Mouse (Mus musculus): ENCODE results near the gene Usp19. TPM values are rescaled to one million over a fixed set of nuclear protein-coding genes. Genes with fewer than 3 reads are reported as not detected.

Usp19 gene
- polyA plus RNA-seq, 1 experiment from 2014 or later: 79.9 TPM

GRCm38 (mm10) chr9:108499943-108500342 lies 9.5 kb downstream of the Usp19 start:
- Histone ChIP-seq H3K27me3 (ENCODE audit: control insufficient read depth, insufficient read depth, low read length) (no peaks in the 10 kb centered on the region), H3K9me3 (ENCODE audit: control insufficient read depth, low read length) (no peaks in the 10 kb centered on the region), H3K4me2 (ENCODE audit: low read depth) (no peak overlapping the region), H3K9ac (ENCODE audit: low read length) (no peak overlapping the region), H3K4me1 (ENCODE audit: control insufficient read depth, insufficient read depth, low read length) (no peaks in the 10 kb centered on the region), H3K4me3 (ENCODE audit: low read depth, low read length) (no peak overlapping the region), H3K27ac (ENCODE audit: low read depth, low read length) (no peak overlapping the region), H3K36me3 (ENCODE audit: control insufficient read depth, insufficient read depth, low read length) (peaks cover 50% of the 10 kb centered on the region)
- ATAC-seq (ENCODE audit: insufficient read depth, low FRiP score, low TSS enrichment): no peak
- WGBS: 96% methylated on average over 15 of the region's 15 CpGs
- no peak for DNase-seq (ENCODE audit: low spot score)

DNA sequence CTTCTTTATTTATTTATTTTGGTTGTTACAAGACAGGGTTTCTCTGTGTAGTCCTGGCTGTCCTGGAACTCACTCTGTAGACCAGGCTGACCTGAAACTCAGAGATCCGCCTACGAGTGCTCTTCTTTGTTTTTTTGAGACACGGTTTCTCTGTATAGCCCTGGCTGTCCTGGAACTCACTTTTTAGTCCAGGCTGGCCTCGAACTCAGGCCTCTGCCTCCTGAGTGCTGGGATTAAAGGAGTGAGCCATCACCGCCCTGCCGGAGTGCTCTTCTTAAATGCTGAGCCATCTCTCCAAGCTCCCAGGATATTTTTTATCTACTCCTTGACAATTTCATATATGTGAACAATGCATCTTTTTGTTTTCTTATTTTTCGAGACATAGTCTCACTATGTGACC lies 16.5 kb downstream of the Usp19 start:
- no peak overlapping the region for H3K9ac ChIP-seq (ENCODE audit: low read length)
- WGBS: 92% methylated on average over 7 of the region's 7 CpGs
- ATAC-seq (ENCODE audit: insufficient read depth, low FRiP score, low TSS enrichment): no peak
- no peak overlapping the region for H3K27ac ChIP-seq (ENCODE audit: low read depth, low read length)
- H3K4me3 ChIP-seq (ENCODE audit: low read depth, low read length): no peak overlapping the region; the same call in 1 of the 2 replicates
- no peaks in the 10 kb centered on the region for H3K9me3 ChIP-seq (ENCODE audit: control insufficient read depth, low read length)
- H3K4me1 ChIP-seq (ENCODE audit: control insufficient read depth, insufficient read depth, low read length): peaks cover 8% of the 10 kb centered on the region
- DNase-seq (ENCODE audit: low spot score): no peak
- H3K27me3 ChIP-seq (ENCODE audit: control insufficient read depth, insufficient read depth, low read length): no peaks in the 10 kb centered on the region
- H3K4me2 ChIP-seq (ENCODE audit: low read depth): no peak overlapping the region; the same call in 1 of the 2 replicates
- peaks cover 8% of the 10 kb centered on the region for H3K36me3 ChIP-seq (ENCODE audit: control insufficient read depth, insufficient read depth, low read length)

- H3K36me3 ChIP-seq (ENCODE audit: control insufficient read depth, insufficient read depth, low read length): peaks cover 10% of the 10 kb centered on the region
- peak within 1 kb of the TSS; percentile 80 for H3K4me2 ChIP-seq (ENCODE audit: low read depth)
- H3K4me3 ChIP-seq (ENCODE audit: low read depth, low read length): peak within 1 kb of the TSS; percentile 74
- H3K9ac ChIP-seq (ENCODE audit: low read length): peak within 1 kb of the TSS; percentile 69
- peaks cover 8% of the 10 kb centered on the region for H3K4me1 ChIP-seq (ENCODE audit: control insufficient read depth, insufficient read depth, low read length)
- H3K27me3 ChIP-seq (ENCODE audit: control insufficient read depth, insufficient read depth, low read length): no peaks in the 10 kb centered on the region
- H3K9me3 ChIP-seq (ENCODE audit: control insufficient read depth, low read length): no peaks in the 10 kb centered on the region
- DNase-seq (ENCODE audit: low spot score) (peak; percentile 94), ATAC-seq (ENCODE audit: insufficient read depth, low FRiP score, low TSS enrichment) (peak; percentile 98)
- WGBS: under 1% methylated on average over 37 of the region's 37 CpGs
- H3K27ac ChIP-seq (ENCODE audit: low read depth, low read length): peak within 1 kb of the TSS; percentile 46; the same call in 1 of the 2 replicates
Observed at GRCm38 (mm10) chr9:108507619-108508434, 17.4 kb downstream of the Usp19 start, which contains the start of gene Qars. TSS of gene Qars (plus strand) at chr9:108507706.

DNA sequence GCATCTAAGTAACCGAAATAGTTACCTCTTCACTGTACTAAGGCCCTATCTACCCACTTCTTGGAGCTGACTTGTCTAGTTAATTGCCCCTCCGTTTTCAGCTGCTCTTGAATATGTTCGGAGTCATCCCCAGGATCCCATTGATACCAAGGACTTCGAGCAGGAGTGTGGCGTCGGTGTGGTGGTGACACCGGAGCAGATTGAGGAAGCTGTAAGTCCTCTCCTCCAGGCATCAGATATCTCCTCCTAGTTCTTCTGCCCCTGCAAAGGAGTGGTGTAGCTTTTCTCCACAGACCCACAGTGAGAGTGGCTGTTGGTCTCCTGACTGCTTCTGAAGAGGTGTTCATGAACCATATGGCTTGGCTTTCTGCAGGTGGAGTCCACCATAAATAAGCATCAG lies 18.4 kb downstream of the Usp19 start:
- no peaks in the 10 kb centered on the region for H3K9me3 ChIP-seq (ENCODE audit: control insufficient read depth, low read length)
- no peak for DNase-seq (ENCODE audit: low spot score)
- peaks cover 15% of the 10 kb centered on the region for H3K36me3 ChIP-seq (ENCODE audit: control insufficient read depth, insufficient read depth, low read length)
- no peak overlapping the region for H3K27ac ChIP-seq (ENCODE audit: low read depth, low read length)
- H3K4me3 ChIP-seq (ENCODE audit: low read depth, low read length): peak overlapping the region; percentile 74
- H3K4me2 ChIP-seq (ENCODE audit: low read depth): peak overlapping the region; percentile 80
- H3K27me3 ChIP-seq (ENCODE audit: control insufficient read depth, insufficient read depth, low read length): no peaks in the 10 kb centered on the region
- ATAC-seq (ENCODE audit: insufficient read depth, low FRiP score, low TSS enrichment): no peak
- WGBS: 90% methylated on average over 7 of the region's 7 CpGs
- peaks cover 8% of the 10 kb centered on the region for H3K4me1 ChIP-seq (ENCODE audit: control insufficient read depth, insufficient read depth, low read length)
- no peak overlapping the region for H3K9ac ChIP-seq (ENCODE audit: low read length)

- peak; percentile 98 for DNase-seq (ENCODE audit: low spot score)
- peaks cover 13% of the 10 kb centered on the region; the same call in 1 of the 2 replicates for H3K4me1 ChIP-seq (ENCODE audit: control insufficient read depth, insufficient read depth, low read length)
- peaks cover 19% of the 10 kb centered on the region for H3K36me3 ChIP-seq (ENCODE audit: control insufficient read depth, insufficient read depth, low read length)
- peak within 1 kb of the TSS; percentile 91 for H3K4me3 ChIP-seq (ENCODE audit: low read depth, low read length)
- WGBS: 1% methylated on average over 37 of the region's 55 CpGs
- H3K27me3 ChIP-seq (ENCODE audit: control insufficient read depth, insufficient read depth, low read length): no peaks in the 10 kb centered on the region
- peak within 1 kb of the TSS; percentile 99 for H3K27ac ChIP-seq (ENCODE audit: low read depth, low read length)
- peak within 1 kb of the TSS; percentile 99 for H3K9ac ChIP-seq (ENCODE audit: low read length)
- H3K4me2 ChIP-seq (ENCODE audit: low read depth): peak within 1 kb of the TSS; percentile 64
- no peaks in the 10 kb centered on the region for H3K9me3 ChIP-seq (ENCODE audit: control insufficient read depth, low read length)
- ATAC-seq (ENCODE audit: insufficient read depth, low FRiP score, low TSS enrichment): peak; percentile 96
Observed at GRCm38 (mm10) chr9:108516380-108517251, 26.2 kb downstream of the Usp19 start, which contains the start of gene Qrich1. TSS of gene Qrich1 (plus strand) at chr9:108516806.

DNA sequence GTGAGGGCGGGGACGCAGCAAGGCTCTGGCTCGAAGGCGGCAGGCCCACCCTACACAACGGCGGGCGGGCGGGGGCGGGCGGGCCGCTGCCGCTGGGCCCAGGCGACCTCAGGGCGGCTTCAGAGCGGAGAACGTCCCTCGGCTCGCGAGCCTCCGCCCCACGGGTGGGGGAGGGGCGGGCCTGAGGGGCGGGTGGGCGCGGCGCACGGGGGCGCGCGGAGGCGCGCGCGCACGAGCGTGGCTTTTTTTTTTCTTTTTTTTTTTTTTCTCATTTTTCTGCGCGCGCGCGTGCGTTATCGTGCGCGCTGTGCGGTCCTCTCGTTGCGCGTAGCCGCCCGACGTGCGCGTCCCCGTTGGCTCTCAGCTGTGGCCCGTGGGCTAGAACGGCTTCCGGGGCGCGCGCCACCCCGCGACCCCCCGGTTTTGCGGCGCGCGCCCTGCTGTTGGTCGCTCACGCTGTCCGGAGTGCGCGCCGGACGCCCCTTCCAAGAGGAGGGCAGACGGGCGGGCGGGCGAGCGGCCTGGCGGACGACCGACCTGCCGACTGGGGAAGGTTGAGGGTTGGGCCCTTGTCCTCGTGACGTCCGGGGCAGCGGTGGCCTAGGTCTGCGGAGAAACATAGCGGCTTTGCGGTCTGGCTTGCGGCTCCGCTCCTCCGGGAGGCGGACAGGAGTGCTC lies 27.0 kb downstream of the Usp19 start:
- H3K4me1 ChIP-seq (ENCODE audit: control insufficient read depth, insufficient read depth, low read length): peaks cover 13% of the 10 kb centered on the region; the same call in 1 of the 2 replicates
- peak overlapping the region; percentile 99 for H3K27ac ChIP-seq (ENCODE audit: low read depth, low read length)
- peak overlapping the region; percentile 91 for H3K4me3 ChIP-seq (ENCODE audit: low read depth, low read length)
- H3K36me3 ChIP-seq (ENCODE audit: control insufficient read depth, insufficient read depth, low read length): peaks cover 18% of the 10 kb centered on the region
- H3K9me3 ChIP-seq (ENCODE audit: control insufficient read depth, low read length): no peaks in the 10 kb centered on the region
- WGBS: under 1% methylated on average over 86 of the region's 95 CpGs
- ATAC-seq (ENCODE audit: insufficient read depth, low FRiP score, low TSS enrichment): peak; percentile 76
- peak overlapping the region; percentile 99 for H3K9ac ChIP-seq (ENCODE audit: low read length)
- peak; percentile 91 for DNase-seq (ENCODE audit: low spot score)
- H3K4me2 ChIP-seq (ENCODE audit: low read depth): peak overlapping the region; percentile 64
- H3K27me3 ChIP-seq (ENCODE audit: control insufficient read depth, insufficient read depth, low read length): no peaks in the 10 kb centered on the region

- WGBS: 0% methylated on average over 13 of the region's 13 CpGs
- H3K4me1 ChIP-seq (ENCODE audit: control insufficient read depth, insufficient read depth, low read length): peaks cover 13% of the 10 kb centered on the region; the same call in 1 of the 2 replicates
- H3K36me3 ChIP-seq (ENCODE audit: control insufficient read depth, insufficient read depth, low read length): peaks cover 14% of the 10 kb centered on the region
- ATAC-seq (ENCODE audit: insufficient read depth, low FRiP score, low TSS enrichment) (peak; percentile 49), DNase-seq (ENCODE audit: low spot score) (no peak)
- no peaks in the 10 kb centered on the region for H3K27me3 ChIP-seq (ENCODE audit: control insufficient read depth, insufficient read depth, low read length)
- no peaks in the 10 kb centered on the region for H3K9me3 ChIP-seq (ENCODE audit: control insufficient read depth, low read length)
- peak overlapping the region; percentile 99 for H3K9ac ChIP-seq (ENCODE audit: low read length)
- H3K4me3 ChIP-seq (ENCODE audit: low read depth, low read length): peak overlapping the region; percentile 91
- peak overlapping the region; percentile 99 for H3K27ac ChIP-seq (ENCODE audit: low read depth, low read length)
- H3K4me2 ChIP-seq (ENCODE audit: low read depth): peak overlapping the region; percentile 64
Observed at GRCm38 (mm10) chr9:108517931-108518332, 27.5 kb downstream of the Usp19 start.

DNA sequence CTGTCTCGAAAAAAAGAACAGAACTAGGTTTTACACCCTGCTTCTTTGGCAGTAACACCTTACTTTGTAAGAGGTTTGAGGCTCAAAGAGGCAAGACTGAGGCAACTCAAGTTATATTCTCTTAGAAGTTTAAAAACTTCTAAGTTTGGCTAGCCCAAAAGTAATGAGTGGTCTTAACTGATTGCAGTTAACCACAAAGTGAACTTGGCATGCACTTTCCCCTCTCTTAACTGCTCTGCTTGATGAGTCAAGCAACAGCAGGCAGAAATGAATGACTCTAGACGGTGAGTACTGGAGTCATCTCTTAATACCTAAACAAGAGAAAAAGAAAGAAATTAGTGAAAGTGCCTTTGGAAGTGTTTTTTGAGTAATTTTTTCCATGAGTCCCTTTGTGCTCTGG lies 31.2 kb downstream of the Usp19 start:
- peaks cover 8% of the 10 kb centered on the region; the same call in 1 of the 2 replicates for H3K4me1 ChIP-seq (ENCODE audit: control insufficient read depth, insufficient read depth, low read length)
- H3K36me3 ChIP-seq (ENCODE audit: control insufficient read depth, insufficient read depth, low read length): 0 out of 2 replicates have a peak, but pooled peaks cover 3% of the 10 kb centered on the region
- WGBS: 91% methylated on average over 2 of the region's 2 CpGs
- H3K9me3 ChIP-seq (ENCODE audit: control insufficient read depth, low read length): no peaks in the 10 kb centered on the region
- no peak for ATAC-seq (ENCODE audit: insufficient read depth, low FRiP score, low TSS enrichment)
- H3K9ac ChIP-seq (ENCODE audit: low read length): no peak overlapping the region
- no peak overlapping the region for H3K4me3 ChIP-seq (ENCODE audit: low read depth, low read length)
- no peak overlapping the region for H3K4me2 ChIP-seq (ENCODE audit: low read depth)
- no peak for DNase-seq (ENCODE audit: low spot score)
- H3K27ac ChIP-seq (ENCODE audit: low read depth, low read length): no peak overlapping the region
- H3K27me3 ChIP-seq (ENCODE audit: control insufficient read depth, insufficient read depth, low read length): no peaks in the 10 kb centered on the region
